Mouse (Mus musculus) T-cell, adult 2 months (primary cell): ENCODE measurements around the gene Znrf3.

ENCODE experiments used
- DNase-seq: peaks from one replicate; pipeline ENCODE4 v3.0.0; 2022; ENCODE audit warnings: low spot score

The Znrf3 gene

DNA sequence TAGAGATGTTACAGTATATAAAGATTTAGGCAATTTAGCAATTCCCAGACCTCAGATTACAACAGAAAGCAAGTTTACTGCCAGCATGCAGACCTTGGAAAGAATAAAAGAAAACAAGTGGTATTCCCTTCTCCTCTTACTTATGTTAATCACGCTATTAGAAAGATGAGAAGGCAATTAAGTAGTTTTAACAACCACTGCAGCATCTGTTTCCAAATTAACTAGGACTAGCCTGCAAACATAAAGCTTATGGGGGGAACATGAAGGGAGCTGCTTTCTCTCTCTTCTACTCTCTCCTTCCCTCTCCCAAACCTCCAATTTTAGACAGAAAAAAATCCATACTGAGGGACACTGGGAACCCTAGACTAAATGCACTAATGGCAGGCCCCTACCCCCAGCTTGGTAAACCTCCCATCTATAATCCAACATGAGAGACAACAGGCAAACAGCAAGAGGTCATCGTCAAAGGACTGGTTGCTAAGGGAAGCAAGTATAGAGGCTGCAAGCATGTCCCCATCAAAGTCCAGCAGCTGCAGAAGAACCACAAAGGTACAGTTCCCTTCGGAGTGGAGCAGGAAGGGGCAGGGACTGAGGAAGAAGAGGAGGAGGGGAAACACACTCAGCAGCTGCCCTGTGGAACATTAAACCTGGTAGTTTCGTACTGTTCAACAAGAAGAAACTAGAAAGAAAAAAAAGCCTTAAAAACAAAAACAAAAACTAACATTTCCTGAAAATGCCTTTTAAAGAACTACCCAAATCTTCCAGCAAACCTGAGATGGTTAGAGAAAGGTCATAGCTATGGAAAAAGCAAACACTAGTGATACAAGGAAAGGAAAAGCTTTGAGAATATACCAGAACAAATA, 53.4 kb downstream of the Znrf3 start:
- DNase-seq: no peak

DNA sequence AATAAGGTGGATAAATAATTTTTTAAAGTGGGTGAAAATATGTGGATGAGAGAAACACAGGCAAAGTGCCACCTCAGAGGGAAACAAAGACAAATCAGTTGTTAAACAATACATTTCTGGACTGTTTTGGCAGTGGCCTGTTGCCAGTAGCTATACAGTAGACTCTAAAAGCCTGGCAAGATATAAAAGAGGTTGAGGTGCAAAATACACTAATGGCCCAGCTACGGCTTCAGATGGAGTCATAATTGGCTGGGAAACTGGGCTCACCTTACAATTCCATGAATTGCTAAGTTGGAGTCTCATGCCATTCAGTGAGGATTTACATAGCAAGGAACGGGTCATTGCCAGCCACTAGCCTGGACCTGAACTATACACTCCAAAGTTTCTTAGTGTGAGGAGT, 62.0 kb downstream of the Znrf3 start:
- DNase-seq: no peak

DNA sequence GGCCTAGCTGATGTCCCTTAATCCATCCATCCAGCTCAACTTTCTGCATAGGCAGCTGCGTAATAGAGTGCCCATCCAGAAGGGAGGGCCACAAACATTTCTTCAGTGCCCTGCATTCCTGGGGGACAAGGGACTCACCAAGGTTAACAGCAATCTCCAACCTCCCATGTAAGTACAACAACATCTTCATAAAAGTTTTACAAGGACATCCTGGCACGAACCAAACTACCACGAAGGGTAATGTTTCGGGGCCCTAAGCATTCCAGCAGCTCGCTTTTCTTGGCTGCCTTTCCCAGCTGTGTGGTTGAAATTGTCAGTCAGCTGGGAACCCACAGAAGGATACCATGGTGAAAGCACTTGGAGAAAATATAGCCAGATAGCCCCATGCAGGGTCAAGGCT, 63.4 kb downstream of the Znrf3 start:
- no peak for DNase-seq

DNA sequence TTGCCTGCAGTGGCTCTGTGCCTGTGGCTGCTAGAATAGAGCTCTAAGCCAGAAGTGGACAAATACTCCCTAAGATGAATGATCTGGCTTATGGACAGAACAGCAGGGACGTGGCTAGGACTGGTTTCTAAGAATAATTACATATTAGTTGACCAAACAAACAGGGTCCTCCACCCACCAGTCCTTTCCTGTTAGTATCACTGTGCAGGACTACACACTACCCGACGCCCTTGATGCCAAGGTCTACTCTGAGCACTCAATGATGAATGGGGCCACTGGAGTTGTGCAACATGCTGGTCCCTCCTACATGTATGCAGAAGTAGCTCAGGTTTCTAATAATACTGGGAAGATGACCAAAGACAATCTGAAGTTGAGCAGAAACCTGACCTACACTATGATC, 64.4 kb downstream of the Znrf3 start:
- no peak for DNase-seq

DNA sequence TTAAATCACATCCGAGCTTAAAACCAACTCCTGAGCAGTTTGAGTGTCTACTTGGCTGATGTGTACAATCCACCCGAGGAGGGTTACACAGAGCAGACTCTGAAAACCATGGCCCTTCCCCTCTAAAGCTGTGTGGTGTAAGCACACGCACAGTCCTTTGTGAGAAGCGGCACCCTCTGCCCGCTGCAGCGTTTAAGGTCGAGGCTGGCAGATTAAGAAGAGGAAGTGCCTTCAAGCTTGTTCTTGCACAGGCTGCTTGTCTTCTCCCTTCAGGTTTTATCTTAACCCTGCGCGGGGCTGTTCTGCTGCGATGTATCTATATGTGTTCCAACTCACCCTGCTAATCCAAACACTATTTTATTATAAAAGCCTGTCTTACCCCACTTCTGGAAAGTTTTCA, 75.5 kb downstream of the Znrf3 start:
- DNase-seq: peak; percentile 53

DNA sequence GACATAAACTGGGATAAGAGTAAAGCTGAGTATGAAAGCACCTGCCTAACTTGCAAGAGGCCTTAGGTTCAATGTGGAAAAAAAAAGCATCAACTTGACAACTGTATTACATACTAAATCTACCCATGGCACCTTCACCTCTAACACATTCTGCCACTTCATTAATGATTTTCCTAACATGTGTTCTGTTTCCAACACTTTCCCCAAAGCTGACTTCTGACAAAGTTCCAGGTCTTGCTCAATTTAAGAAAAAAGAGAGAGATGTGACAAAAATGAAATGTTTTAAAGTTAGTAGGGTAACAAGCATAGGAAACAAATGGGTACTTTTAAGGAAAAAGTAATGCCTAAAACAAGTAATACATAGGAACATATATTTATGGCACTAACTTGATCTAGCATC, 76.2 kb downstream of the Znrf3 start:
- DNase-seq: no peak

DNA sequence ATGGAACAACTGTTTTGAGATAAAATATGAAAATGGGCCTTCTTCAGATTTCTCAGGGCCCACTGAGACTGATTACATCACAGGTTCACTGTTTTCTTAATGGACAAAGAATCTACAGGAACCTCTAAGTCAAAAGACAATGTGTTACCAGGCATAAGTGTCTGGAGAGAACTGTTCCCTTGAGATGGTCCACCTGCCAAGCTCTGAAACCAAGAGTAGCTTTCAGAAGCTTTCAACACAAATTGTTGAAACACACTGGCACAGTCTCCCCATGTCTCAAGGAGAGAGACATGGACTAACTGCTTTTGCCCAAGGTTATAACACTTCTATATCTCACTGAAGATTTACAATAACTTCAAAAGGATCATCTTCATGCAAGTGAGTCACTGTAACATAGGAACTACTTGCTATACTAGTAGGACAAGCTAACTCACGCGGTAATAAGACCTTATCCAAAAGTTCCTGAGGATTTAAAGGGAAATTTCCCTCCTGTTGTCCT, 89.3 kb downstream of the Znrf3 start:
- no peak for DNase-seq

DNA sequence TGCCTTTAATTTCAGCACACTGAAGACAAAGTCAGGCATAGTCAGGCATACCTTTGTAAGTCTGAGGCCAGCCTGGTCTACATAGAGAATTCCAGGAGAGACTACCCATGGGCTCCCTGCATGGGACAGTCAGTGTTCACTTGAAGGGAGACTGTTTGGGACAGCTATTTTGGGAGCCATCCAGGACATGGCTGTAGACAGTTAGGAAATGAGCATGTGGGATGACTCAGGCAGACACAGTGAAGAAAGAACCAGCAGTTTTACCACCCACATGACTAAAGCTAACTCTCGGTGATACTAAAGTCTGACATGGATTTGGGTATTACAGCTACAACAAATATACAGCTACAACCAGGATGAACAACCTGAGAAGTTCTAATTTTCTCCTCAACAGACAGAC, 89.9 kb downstream of the Znrf3 start:
- DNase-seq: no peak

DNA sequence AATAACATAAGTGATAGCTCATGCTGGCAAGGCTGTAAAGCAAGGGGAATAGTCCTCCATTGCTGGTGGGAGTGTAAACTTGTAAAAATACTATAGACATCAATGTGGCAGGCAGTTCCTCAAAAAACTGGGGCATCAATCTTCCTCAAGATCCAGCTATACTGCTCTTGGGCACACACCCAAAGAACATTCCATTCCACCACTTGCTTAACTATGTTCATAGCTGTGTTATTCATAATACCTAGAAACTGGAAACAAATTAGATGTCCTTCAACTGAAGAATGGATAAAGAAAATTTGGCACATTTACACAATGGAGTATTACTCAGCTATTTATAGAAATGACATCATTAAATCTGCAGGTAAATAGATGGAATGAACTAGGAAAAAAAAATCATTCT, 91.6 kb downstream of the Znrf3 start:
- no peak for DNase-seq

DNA sequence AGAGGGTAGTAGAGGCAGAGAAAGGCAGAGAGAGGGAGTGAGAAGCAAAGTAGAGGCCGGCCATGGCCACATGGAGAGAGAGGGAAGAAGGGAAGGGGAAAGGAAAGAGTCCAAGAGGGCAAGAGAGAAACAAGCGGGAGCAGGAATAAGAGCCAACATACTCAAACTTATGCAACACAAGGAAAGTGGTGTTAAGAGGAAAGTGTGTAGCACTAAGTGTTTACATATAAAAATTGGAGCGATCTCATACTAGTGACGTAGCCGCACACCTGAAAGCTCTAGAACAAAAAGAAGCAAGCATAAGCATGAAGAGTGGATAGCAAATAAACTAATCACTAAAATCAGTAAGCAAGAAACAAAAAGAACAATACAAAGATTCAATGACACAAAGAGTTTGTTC, 95.2 kb downstream of the Znrf3 start:
- no peak for DNase-seq

DNA sequence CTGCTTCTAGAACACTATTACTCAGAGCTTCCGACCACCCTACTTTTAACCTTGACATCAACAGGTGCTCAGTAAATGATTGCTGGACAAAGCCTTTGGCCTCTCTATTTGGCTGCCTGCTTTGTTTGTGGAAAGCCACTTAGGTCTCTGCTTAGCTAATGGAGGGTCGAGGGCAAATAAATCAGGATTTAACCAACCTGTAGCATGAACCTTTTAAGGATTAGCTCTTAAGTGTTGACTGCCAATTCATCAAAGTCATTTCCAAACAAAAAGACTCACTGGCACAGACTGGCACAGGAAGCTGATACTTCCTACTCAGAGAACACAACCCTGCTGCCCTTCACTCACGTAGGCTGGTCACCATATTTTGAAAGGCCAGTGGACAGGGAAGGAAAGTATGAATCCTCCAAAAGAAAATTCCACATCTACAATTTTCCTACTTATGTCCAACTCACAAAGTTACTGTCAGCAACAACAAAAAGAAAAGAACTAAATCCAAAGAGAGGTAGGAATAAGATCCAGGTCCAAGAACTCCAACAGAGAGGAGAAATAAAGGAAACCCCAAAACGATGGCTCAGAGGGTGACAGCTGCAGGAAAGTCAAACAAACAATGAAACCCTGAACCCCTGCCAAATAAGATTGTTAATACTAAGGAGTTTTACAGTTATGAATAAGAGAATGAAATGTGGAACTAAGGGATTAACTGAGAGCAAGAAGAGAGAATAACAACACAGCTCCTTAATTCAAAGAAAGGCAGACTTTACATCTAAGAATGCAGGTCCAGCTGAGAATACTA, 97.6 kb downstream of the Znrf3 start:
- no peak for DNase-seq

DNA sequence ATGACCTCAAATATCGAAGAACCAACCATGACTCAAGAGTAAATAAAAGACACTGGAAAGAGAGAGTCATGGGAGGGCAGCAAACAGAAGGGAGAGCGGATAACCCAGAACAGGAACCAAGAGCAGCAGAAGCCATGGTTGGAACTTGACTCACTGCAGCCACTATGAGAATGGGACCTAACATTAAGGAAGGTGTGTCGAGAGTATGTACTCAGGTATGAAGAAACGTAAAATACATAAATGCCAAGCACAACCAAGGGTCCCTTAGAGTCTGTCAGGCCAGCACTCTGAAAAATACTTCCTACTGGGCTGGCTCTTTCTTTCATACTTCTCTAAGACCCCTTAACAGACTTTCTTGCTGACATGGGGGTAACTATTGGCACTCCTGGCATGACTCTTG, 100.9 kb downstream of the Znrf3 start:
- no peak for DNase-seq

DNA sequence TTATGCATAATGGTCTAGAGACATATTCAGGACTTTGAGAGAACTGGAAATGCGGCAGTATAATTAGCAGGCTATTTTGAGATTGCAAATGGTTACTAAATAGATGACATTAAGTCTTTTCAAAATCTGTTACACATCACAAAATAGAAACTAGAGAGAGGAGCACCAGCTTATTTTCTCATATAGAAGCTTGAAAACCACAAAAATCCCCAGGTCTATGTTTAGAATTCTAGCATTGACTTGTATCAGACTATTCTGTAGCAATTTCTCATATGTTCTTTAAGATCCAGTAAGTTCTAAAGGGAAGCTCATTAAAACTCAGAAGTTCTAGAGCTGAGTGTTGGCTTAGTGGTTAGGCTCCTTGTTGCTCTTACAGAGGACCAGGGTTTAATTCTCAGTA, 104.9 kb downstream of the Znrf3 start:
- DNase-seq: no peak

DNA sequence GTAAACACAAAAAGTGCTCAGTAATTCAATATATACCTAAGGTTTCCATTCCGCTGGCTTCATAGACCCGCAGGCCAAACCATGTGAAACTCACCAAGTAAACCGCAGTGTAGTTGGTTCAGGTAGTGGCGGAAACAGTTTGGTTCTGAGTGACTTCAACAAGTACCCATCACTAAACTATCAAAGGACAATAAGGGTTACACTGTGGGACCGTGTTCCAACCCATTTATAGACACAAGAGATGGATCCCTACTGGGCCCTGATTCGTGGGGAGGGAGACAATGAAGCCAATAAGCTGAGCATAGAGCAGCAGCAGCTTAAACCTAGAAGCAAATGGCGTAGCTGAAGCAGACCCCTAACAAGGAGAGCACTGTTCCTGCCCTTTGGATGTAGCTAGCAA, 107.8 kb downstream of the Znrf3 start:
- DNase-seq: no peak

DNA sequence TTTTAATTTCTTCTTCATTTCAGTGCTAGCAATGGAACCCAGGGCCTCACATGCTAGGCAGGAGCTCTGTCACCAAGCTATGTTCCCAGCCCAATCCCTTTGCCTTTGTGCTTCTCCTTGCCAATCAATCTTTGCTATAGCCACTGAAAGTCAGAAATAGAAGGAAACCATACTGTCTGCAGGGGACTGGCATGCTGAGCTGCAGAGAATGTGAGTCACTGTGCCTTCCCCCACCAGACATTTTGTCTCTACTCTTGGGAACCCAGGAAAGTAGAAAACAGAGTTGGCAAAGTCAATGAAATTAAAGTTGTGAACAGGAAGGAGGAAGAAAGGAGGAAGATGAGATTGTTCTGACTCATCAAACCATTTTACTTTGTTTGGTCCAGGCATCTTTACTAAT, 108.4 kb downstream of the Znrf3 start:
- no peak for DNase-seq

DNA sequence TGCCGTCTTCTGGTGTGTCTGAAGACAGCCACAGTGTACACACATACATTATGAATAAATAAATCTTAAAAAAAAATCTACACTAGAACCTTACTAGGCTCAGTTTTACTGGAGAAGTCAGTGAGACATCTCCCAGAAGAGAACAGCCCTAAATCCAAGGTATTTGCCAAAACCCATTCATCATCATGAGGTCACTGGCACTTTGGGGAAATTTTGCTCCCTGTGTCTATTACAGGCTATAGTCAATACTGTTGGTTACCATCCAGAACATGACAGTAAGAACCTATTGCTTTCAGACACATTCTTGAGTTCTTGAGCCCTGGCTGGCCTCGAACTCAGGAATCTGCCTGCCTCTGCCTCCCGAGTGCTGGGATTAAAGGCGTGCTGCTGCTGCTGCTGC, 113.8 kb downstream of the Znrf3 start:
- no peak for DNase-seq

DNA sequence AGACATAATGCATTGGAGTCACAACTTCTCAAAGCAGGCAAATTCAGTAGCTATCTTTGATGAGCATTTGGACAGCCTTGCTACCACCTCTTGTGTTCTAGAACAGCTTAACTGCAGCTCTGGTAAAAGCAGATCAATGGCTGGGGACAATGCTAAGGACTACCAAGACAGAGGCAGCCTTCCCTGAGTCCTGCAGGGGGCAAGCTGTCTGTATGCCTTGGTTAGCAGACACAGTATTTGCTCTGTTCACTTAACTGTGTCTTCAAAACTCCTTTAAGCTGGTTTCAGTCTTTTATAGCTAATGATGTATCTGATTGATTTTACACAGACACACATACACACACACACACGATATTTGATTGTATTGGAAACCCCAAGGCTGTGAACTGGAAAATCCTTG, 117.0 kb downstream of the Znrf3 start:
- no peak for DNase-seq

DNA sequence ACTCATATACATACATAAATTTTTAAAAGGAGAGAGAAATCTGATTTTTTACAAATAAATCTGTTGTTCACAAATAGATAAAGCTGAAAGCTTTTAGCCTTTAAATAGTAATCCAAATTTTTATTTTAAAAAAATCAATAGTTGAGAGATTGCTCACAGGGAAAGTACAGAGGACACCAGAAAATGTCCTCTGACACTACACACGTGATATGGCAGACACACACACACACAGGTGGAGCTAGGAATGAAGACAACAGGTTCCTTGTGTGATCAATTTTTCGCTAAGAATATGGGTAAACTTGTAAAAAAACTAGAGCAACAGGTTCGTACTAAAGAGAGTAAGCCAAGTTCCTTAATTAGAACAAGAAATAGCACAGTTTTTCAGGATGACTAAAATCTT, 118.4 kb downstream of the Znrf3 start:
- DNase-seq: no peak

DNA sequence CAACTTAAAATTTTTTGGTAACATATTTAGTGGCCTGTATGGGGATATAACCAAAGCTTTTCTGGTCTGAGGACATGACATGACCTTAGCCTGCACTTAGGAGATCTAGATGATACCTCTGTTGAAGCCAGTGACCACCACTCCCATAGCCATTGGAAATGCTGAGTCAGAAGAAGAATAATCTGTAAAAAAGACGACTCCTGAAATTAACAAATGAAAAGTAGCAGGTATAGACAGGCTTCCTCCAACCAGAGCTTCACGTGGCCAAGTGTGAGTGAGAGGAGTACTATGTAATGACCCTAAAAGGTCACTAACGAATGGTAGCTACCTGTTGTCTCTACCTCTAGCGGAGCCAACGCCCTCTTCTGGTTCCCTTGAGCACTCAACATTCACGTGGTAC, 119.4 kb downstream of the Znrf3 start:
- DNase-seq: no peak

DNA sequence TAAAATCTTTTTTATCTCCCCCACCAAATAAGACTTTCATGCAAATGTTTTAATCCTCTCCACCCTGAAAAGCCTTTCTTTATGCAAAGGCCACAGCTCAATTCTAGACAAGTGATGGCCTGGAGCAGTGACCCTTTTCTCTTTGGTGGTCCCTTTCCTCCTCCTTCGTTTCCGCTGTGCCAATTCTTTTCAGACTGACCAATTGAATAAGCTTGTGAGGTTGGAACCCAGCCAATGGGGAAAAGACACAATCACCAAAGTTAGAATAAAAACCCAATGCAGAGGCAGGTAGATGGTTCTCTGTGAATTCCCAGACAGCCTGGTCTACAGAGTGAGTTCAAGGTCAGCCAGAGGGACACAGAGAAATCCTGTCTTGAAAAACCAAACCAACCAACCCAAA, 120.4 kb downstream of the Znrf3 start:
- DNase-seq: no peak

DNA sequence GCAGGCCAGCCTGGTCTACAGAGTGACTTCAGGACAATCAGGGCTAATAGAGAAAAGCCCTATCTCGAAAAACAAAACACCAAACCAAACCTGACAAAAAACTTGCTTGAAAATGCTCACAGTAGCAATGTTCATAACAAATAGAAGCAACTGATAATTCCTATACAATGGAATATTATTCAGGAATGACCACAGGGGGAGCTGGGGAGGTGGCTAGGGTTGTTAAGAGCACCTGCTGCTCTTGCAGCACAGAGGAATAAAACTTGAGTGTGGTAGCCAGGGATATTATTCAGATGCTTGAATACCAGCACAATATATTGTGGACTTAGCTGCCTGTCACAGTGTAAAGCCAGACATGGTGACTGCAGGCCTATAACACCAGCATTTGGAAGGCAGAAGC, 123.0 kb downstream of the Znrf3 start:
- DNase-seq: no peak

DNA sequence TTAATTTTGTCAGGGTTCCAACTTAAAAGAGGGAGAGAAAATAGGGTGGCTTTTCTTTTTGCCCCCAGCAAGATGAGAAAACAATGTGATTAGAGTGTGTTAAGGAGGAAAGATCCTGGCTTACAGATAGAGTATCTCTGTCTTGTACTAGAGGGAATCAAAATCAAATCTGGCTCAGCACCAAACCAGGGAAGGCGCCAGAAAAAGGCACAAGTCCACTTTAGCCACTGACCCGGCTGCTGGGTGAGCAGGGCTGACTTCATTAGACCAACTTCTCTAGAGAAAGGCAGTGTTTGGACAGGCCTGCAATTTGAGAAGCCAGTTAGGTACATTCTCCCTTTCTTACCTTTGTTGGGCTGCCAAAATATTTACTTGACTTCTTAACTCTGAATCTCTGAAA, 125.7 kb downstream of the Znrf3 start:
- DNase-seq: no peak

DNA sequence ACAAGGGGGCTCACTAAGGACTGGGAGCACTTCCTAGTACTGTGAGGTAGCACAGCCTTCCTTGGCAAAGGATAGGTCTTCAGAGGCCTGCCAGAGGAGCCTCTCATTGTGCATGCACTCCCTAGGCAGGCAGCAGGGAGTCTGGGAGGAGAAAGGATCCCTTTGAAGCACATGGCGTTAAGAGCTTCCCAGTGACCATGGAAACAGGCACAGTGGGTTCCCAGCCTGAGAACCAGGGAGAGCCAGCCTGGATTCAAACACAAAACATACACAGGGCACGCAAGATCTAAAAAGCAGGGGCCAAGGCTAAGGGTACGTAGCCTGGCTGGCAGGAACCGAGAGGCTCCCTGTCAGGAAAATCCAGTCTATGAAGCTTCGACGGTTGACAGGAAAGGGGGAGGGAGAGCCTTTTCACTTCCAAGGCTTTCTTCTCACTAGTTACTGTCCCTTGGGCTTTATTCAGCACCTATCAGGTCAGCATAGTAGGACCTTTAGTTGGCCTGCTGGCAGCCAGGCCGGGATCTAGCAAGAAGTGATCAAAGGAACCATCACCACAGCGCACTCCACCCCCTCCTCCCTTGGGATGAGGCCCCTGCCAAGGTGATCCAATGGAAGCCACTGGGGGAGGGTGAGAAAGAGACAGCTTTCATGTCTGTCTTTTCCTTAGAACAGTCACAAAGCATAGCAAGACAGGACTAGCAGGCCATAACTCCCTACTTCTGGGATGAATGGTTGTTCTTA, 126.4 kb downstream of the Znrf3 start:
- no peak for DNase-seq
